Mouse (Mus musculus) thymus, adult 2 months (tissue): ENCODE measurements around the gene Fn1.

Source experiments
- CTCF ChIP-seq: fragments of 200-500 bp; IDR thresholded peaks from 2 replicates; pipeline ENCODE4 v1.5.1; 2012; ENCODE audit warnings: mild to moderate bottlenecking, control low read depth, low read length, moderate library complexity, borderline replicate concordance; ENCODE audit not compliant: control insufficient read depth, poor library complexity, insufficient read depth; ENCODE audit errors: extremely low read depth
- POLR2A ChIP-seq: fragments of 200-500 bp; IDR thresholded peaks from 2 replicates; pipeline ENCODE4 v1.6.1; 2012; ENCODE audit warnings: mild to moderate bottlenecking, low read length, control low read depth, moderate library complexity; ENCODE audit not compliant: control insufficient read depth, poor library complexity, insufficient read depth; ENCODE audit errors: extremely low read depth

DNA sequence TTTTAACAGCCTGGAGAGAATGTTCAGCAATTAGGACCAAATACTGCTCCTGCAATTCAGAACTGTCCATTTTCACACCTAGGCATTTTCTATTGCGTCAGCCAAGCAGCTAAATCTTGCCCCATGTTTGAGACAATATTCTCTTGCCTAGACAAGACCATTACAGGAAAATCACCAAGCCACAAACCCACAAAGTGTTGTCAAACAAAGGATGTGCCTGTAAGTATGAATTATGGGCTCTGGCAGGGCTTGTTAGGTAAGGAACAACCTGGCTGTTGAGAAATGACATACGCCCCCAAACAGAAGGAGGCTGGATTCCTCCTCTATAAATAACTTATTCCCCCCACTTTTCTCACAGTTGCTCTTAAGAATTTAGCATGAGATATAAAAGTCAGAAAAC lies 31.5 kb downstream of the Fn1 start:
- TF ChIP-seq POLR2A (no peak), CTCF (no peak)
